Comparison of ENCODE assay signal across 8 mouse cellular contexts in genomic region chr9:20645121-20645520, GRCm38 (mm10). TPM values are rescaled to one million over a fixed set of nuclear protein-coding genes. Genes with fewer than 3 reads are reported as not detected.
DNase-seq lines count a peak whose midpoint lies in the region; ATAC-seq and TF ChIP-seq lines count a peak whose summit lies in the region.

No protein-coding gene starts in this region.

- H3K36me3 ChIP-seq in kidney, embryonic 16.5 days (ENCODE audit: insufficient read depth, low read length), result peaks cover 10% of the 10 kb centered on the region
- H3K36me3 ChIP-seq in forebrain, embryonic 14.5 days (ENCODE audit: control insufficient read depth, insufficient read depth, low read length), result peaks cover 32% of the 10 kb centered on the region
- peaks cover 4% of the 10 kb centered on the region; the same call in 1 of the 2 replicates for H3K36me3 ChIP-seq in liver, embryonic 14.5 days (replicated peaks; ENCODE audit: control insufficient read depth, insufficient read depth, low read depth)
- peaks cover 12% of the 10 kb centered on the region; the same call in 1 of the 2 replicates for H3K36me3 ChIP-seq in neural tube, embryonic 14.5 days (ENCODE audit: control insufficient read depth, insufficient read depth, low read length)

- H3K9me3 ChIP-seq in kidney, embryonic 16.5 days (ENCODE audit: low read length), result no peaks in the 10 kb centered on the region
- H3K9me3 ChIP-seq in forebrain, embryonic 14.5 days (replicated peaks; ENCODE audit: control insufficient read depth, low read length), result no peaks in the 10 kb centered on the region
- no peaks in the 10 kb centered on the region for H3K9me3 ChIP-seq in liver, embryonic 14.5 days (ENCODE audit: control insufficient read depth, low read length)
- H3K9me3 ChIP-seq in neural tube, embryonic 14.5 days (ENCODE audit: control insufficient read depth, low read length), result no peaks in the 10 kb centered on the region

- 3% methylated on average over 17 of the region's 17 CpGs for WGBS in kidney, embryonic 16.5 days
- 7% methylated on average over 17 of the region's 17 CpGs for WGBS in forebrain, embryonic 14.5 days
- WGBS in liver, embryonic 14.5 days (ENCODE audit: insufficient replicate concordance), result 1% methylated on average over 17 of the region's 17 CpGs
- WGBS in neural tube, embryonic 14.5 days, result 5% methylated on average over 17 of the region's 17 CpGs

- H3K9ac ChIP-seq in kidney, embryonic 16.5 days (replicated peaks; ENCODE audit: low read length), result peak overlapping the region; percentile 87
- H3K9ac ChIP-seq in forebrain, embryonic 14.5 days (ENCODE audit: low read length), result peak overlapping the region; percentile 87
- H3K9ac ChIP-seq in liver, embryonic 14.5 days (replicated peaks), result peak overlapping the region; percentile 93
- peak overlapping the region; percentile 80 for H3K9ac ChIP-seq in neural tube, embryonic 14.5 days (replicated peaks; ENCODE audit: low read depth, low read length)

- H3K4me3 ChIP-seq in kidney, embryonic 16.5 days (ENCODE audit: low read length), result peak overlapping the region; percentile 94
- H3K4me3 ChIP-seq in forebrain, embryonic 14.5 days (ENCODE audit: low read depth, low read length), result peak overlapping the region; percentile 86
- H3K4me3 ChIP-seq in liver, embryonic 14.5 days (ENCODE audit: insufficient read depth in 1 of 2, low read depth in 2 of 2, low read length in 2 of 2), result peak overlapping the region; percentile 94 to 97
- H3K4me3 ChIP-seq in neural tube, embryonic 14.5 days (ENCODE audit: low read depth, low read length), result peak overlapping the region; percentile 69

- no peak for TF ChIP-seq EP300 in liver, embryonic 14.5 days (IDR thresholded peaks at IDR 0.05; ENCODE audit: low read depth)

- TF ChIP-seq CTCF in liver, embryonic 14.5 days (IDR thresholded peaks at IDR 0.05; ENCODE audit: low read depth), result no peak

- peak overlapping the region; percentile 99 for H3K4me2 ChIP-seq in kidney, embryonic 16.5 days (replicated peaks; ENCODE audit: low read depth, low read length)
- H3K4me2 ChIP-seq in forebrain, embryonic 14.5 days (ENCODE audit: low read length), result peak overlapping the region; percentile 100
- H3K4me2 ChIP-seq in liver, embryonic 14.5 days (ENCODE audit: low read depth), result peak overlapping the region; percentile 98
- H3K4me2 ChIP-seq in neural tube, embryonic 14.5 days (ENCODE audit: low read depth, low read length), result peak overlapping the region; percentile 68

- H3K27ac ChIP-seq in kidney, embryonic 16.5 days (ENCODE audit: low read length), result peak overlapping the region; percentile 82; the same call in 1 of the 2 replicates
- H3K27ac ChIP-seq in forebrain, embryonic 14.5 days (ENCODE audit: low read depth, low read length), result peak overlapping the region; percentile 74
- H3K27ac ChIP-seq in liver, embryonic 14.5 days, result peak overlapping the region; percentile 74
- H3K27ac ChIP-seq in neural tube, embryonic 14.5 days (ENCODE audit: low read depth, low read length), result peak overlapping the region; percentile 76

- DNase-seq in kidney, adult 18-20 months, result no peak
- peak; percentile 34 for DNase-seq in MN1 (ENCODE audit: low spot score)
- no peak for DNase-seq in forebrain, embryonic 14.5 days (ENCODE audit: low spot score)
- DNase-seq in liver, embryonic 14.5 days (ENCODE audit: low read depth in 3 of 3, low spot score in 3 of 3), result no peak
- DNase-seq in yolk sac, embryonic 10.5 days (ENCODE audit: low spot score), result no peak
- DNase-seq in adrenal gland, postnatal 25 days, result no peak

- no peaks in the 10 kb centered on the region for H3K27me3 ChIP-seq in kidney, embryonic 16.5 days (ENCODE audit: insufficient read depth, low read length)
- no peaks in the 10 kb centered on the region for H3K27me3 ChIP-seq in forebrain, embryonic 14.5 days (replicated peaks; ENCODE audit: control insufficient read depth, insufficient read depth, low read length)
- H3K27me3 ChIP-seq in liver, embryonic 14.5 days (ENCODE audit: control insufficient read depth, insufficient read depth, low read length), result no peaks in the 10 kb centered on the region
- no peaks in the 10 kb centered on the region for H3K27me3 ChIP-seq in neural tube, embryonic 14.5 days (ENCODE audit: control insufficient read depth, insufficient read depth, low read length)

- ATAC-seq in kidney, embryonic 16.5 days (ENCODE audit: low FRiP score, low TSS enrichment), result no peak
- no peak for ATAC-seq in forebrain, embryonic 14.5 days
- no peak for ATAC-seq in liver, embryonic 14.5 days (ENCODE audit: insufficient read depth)
- no peak for ATAC-seq in neural tube, embryonic 14.5 days (ENCODE audit: low read depth)

- H3K4me1 ChIP-seq in kidney, embryonic 16.5 days (ENCODE audit: insufficient read depth, low read length), result peaks cover 25% of the 10 kb centered on the region
- peaks cover 22% of the 10 kb centered on the region for H3K4me1 ChIP-seq in forebrain, embryonic 14.5 days (ENCODE audit: control insufficient read depth, insufficient read depth, low read length)
- H3K4me1 ChIP-seq in liver, embryonic 14.5 days (replicated peaks; ENCODE audit: control insufficient read depth in 2 of 2, insufficient read depth in 2 of 2, low read length in 1 of 2), result peaks cover 6 to 27% of the 10 kb centered on the region in 2 experiments
- H3K4me1 ChIP-seq in neural tube, embryonic 14.5 days (ENCODE audit: control insufficient read depth, insufficient read depth, low read length), result peaks cover 23% of the 10 kb centered on the region

RNA-seq across cellular contexts. Expression of gene Fbxl12, which starts 0.6 kb away (rescaled TPM):
- 20.5 and 24.5 TPM in 2 replicates for polyA plus RNA-seq in kidney, embryonic 16.5 days (2015; fragmentation: Nextera tagmentation; extraction: Ambion mirVana)
- 10.3 and 12.5 TPM in 2 replicates for polyA plus RNA-seq in forebrain, embryonic 14.5 days (2014; fragmentation: Nextera tagmentation; extraction: Ambion mirVana)
- 7.0 TPM in 2 replicates for polyA plus RNA-seq in liver, embryonic 14.5 days (2012; rRNA removed)
- 2.3 and 2.6 TPM in 2 replicates for polyA plus RNA-seq in liver, embryonic 14.5 days (2014; fragmentation: Nextera tagmentation; extraction: Ambion mirVana)
- 9.6 and 10.6 TPM in 2 replicates for polyA plus RNA-seq in neural tube, embryonic 14.5 days (2014; fragmentation: Nextera tagmentation; extraction: Ambion mirVana)
- 20.5 and 30.0 TPM in 2 replicates for total RNA-seq in adrenal gland, postnatal 25 days (2021)

RNA-seq across cellular contexts. Expression of gene Ubl5, which starts 2.4 kb away (rescaled TPM):
- polyA plus RNA-seq in kidney, embryonic 16.5 days (2015; fragmentation: Nextera tagmentation; extraction: Ambion mirVana), result 331 and 349 TPM in 2 replicates
- polyA plus RNA-seq in forebrain, embryonic 14.5 days (2014; fragmentation: Nextera tagmentation; extraction: Ambion mirVana), result 468 and 550 TPM in 2 replicates
- 203 and 296 TPM in 2 replicates for polyA plus RNA-seq in liver, embryonic 14.5 days (2012; rRNA removed)
- polyA plus RNA-seq in liver, embryonic 14.5 days (2014; fragmentation: Nextera tagmentation; extraction: Ambion mirVana), result 264 and 272 TPM in 2 replicates
- polyA plus RNA-seq in neural tube, embryonic 14.5 days (2014; fragmentation: Nextera tagmentation; extraction: Ambion mirVana), result 464 and 488 TPM in 2 replicates
- total RNA-seq in adrenal gland, postnatal 25 days (2021), result 331 and 363 TPM in 2 replicates

RNA-seq across cellular contexts. Expression of gene Pin1, which starts 6.8 kb away (rescaled TPM):
- 55.8 and 61.2 TPM in 2 replicates for polyA plus RNA-seq in kidney, embryonic 16.5 days (2015; fragmentation: Nextera tagmentation; extraction: Ambion mirVana)
- polyA plus RNA-seq in forebrain, embryonic 14.5 days (2014; fragmentation: Nextera tagmentation; extraction: Ambion mirVana), result 69.2 and 73.3 TPM in 2 replicates
- polyA plus RNA-seq in liver, embryonic 14.5 days (2012; rRNA removed), result 8.0 and 12.5 TPM in 2 replicates
- 26.5 and 27.1 TPM in 2 replicates for polyA plus RNA-seq in liver, embryonic 14.5 days (2014; fragmentation: Nextera tagmentation; extraction: Ambion mirVana)
- polyA plus RNA-seq in neural tube, embryonic 14.5 days (2014; fragmentation: Nextera tagmentation; extraction: Ambion mirVana), result 61.1 and 68.8 TPM in 2 replicates
- 21.6 and 24.8 TPM in 2 replicates for total RNA-seq in adrenal gland, postnatal 25 days (2021)
